Mouse (Mus musculus) heart, embryonic 14.5 days (tissue): ENCODE data around the gene Ube2q2. TPM values are rescaled to one million over a fixed set of nuclear protein-coding genes. Genes with fewer than 3 reads are reported as not detected.
"Not testable (repeated sequence)": the region's sequence is repeated elsewhere in the genome, so short reads cannot be mapped to it uniquely, and the experiment has no call there.

ENCODE experiments used
- ATAC-seq: fragments of 200-750 bp; cut with Nextera tagmentation; 2 replicates; pipeline ENCODE4 v1.8.0; 2017; ENCODE audit warnings: low read depth, moderate TSS enrichment; ENCODE audit not compliant: insufficient number of reproducible peaks, insufficient read depth, low FRiP score
- H3K27ac ChIP-seq, 2 experiments: fragments of 200-500 bp in 1 of 2; fragments of 300-500 bp in 1 of 2; sonication (generic) in 1 of 2; replicated peaks in 1 of 2; 2 replicates each; pipeline ENCODE4 v1.5.1; 2012 to 2014; ENCODE audit warnings: low read depth in 2 of 2, low read length in 2 of 2, control low read depth in 1 of 2, mild to moderate bottlenecking in 1 of 2, mixed read lengths in 1 of 2; ENCODE audit not compliant: control insufficient read depth in 1 of 2, insufficient read depth in 1 of 2
- H3K27me3 ChIP-seq: fragments of 300-500 bp; sonication (generic); 2 replicates; pipeline ENCODE4 v1.6.1; 2014; ENCODE audit warnings: mild to moderate bottlenecking, low read length, control low read depth; ENCODE audit not compliant: control insufficient read depth, insufficient read depth
- H3K36me3 ChIP-seq: fragments of 300-500 bp; sonication (generic); 2 replicates; pipeline ENCODE4 v1.6.1; 2014; ENCODE audit warnings: mild to moderate bottlenecking, control low read depth, low read length, mixed read lengths; ENCODE audit not compliant: control insufficient read depth, insufficient read depth
- H3K4me1 ChIP-seq, 2 experiments: fragments of 200-500 bp in 1 of 2; fragments of 300-500 bp in 1 of 2; sonication (generic) in 1 of 2; 2 replicates each; pipeline ENCODE4 v1.6.1; 2012 to 2014; ENCODE audit warnings: low read length in 2 of 2, control low read depth in 1 of 2, mixed read lengths in 1 of 2; ENCODE audit not compliant: control insufficient read depth in 2 of 2, insufficient read depth in 2 of 2
- H3K4me2 ChIP-seq: fragments of 300-500 bp; sonication (generic); 2 replicates; pipeline ENCODE4 v1.6.1; 2014; ENCODE audit warnings: mild to moderate bottlenecking, low read length
- H3K4me3 ChIP-seq, 2 experiments: fragments of 200-500 bp in 1 of 2; fragments of 300-500 bp in 1 of 2; sonication (generic) in 1 of 2; 2 replicates each; pipeline ENCODE4 v1.5.1; 2012 to 2014; ENCODE audit warnings: low read length in 2 of 2, mild to moderate bottlenecking in 2 of 2, control low read depth in 1 of 2, low read depth in 1 of 2, moderate library complexity in 1 of 2; ENCODE audit not compliant: control insufficient read depth in 1 of 2, insufficient read depth in 1 of 2
- H3K9ac ChIP-seq: fragments of 300-500 bp; sonication (generic); 2 replicates; pipeline ENCODE4 v1.6.1; 2014; ENCODE audit warnings: mild to moderate bottlenecking, low read length
- H3K9me3 ChIP-seq: fragments of 300-500 bp; sonication (generic); 2 replicates; pipeline ENCODE4 v1.6.1; 2016; ENCODE audit warnings: low read length, control low read depth; ENCODE audit not compliant: control insufficient read depth
- WGBS: fragments of 180-500 bp; shearing (Covaris S2); extraction: QIAGEN DNeasy Blood & Tissue Kit; methylation state at CpG from one replicate; pipeline ENCODE4 v1.1.7; 2014; 5-methylcytosine and 5-hydroxymethylcytosine counted together
- polyA plus RNA-seq: library from polyadenylated mRNA; unstranded; fragments of >200 nt; fragmentation: Nextera tagmentation; extraction: Ambion mirVana; gene quantifications from 2 replicates; pipeline ENCODE4 v1.2.1, GENCODE M21; 2014

Ube2q2 gene
- polyA plus RNA-seq, 1 experiment from 2014 or later = 36.3 TPM

- 55% methylated on average over 6 of the region's 6 CpGs for WGBS
- no peaks in the 10 kb centered on the region for H3K4me1 ChIP-seq
- ATAC-seq = no peak
These were observed 82.9 kb downstream of the Ube2q2 start for GRCm38 (mm10) chr9:55231544-55231943.

GRCm38 (mm10) chr9:55232110-55232509 is 83.5 kb downstream of the Ube2q2 start:
- ATAC-seq = no peak
- Histone ChIP-seq H3K9ac (no peak overlapping the region), H3K27me3 (no peaks in the 10 kb centered on the region), H3K9me3 (no peaks in the 10 kb centered on the region), H3K4me2 (no peak overlapping the region), H3K27ac (no peak overlapping the region), H3K4me3 (no peak overlapping the region), H3K4me1 (no peaks in the 10 kb centered on the region), H3K36me3 (no peaks in the 10 kb centered on the region)
- WGBS = 89% methylated on average over 5 of the region's 5 CpGs

More at GRCm38 (mm10) chr9:55231544-55231943, 82.9 kb downstream of the Ube2q2 start:
- H3K36me3 ChIP-seq = no peaks in the 10 kb centered on the region
- H3K4me2 ChIP-seq = no peak overlapping the region
- H3K27me3 ChIP-seq = no peaks in the 10 kb centered on the region
- H3K4me3 ChIP-seq = no peak overlapping the region
- H3K9ac ChIP-seq = no peak overlapping the region
- H3K9me3 ChIP-seq = no peaks in the 10 kb centered on the region
- H3K27ac ChIP-seq = no peak overlapping the region

- ATAC-seq = no peak
- WGBS = 83% methylated on average over 7 of the region's 7 CpGs
- Histone ChIP-seq H3K4me1 (no peaks in the 10 kb centered on the region), H3K9me3 (no peaks in the 10 kb centered on the region), H3K9ac (no peak overlapping the region), H3K4me3 (no peak overlapping the region), H3K36me3 (no peaks in the 10 kb centered on the region), H3K4me2 (no peak overlapping the region), H3K27me3 (no peaks in the 10 kb centered on the region), H3K27ac (no peak overlapping the region)
These were observed 83.9 kb downstream of the Ube2q2 start for GRCm38 (mm10) chr9:55232586-55232985.

- not testable (repeated sequence) for ATAC-seq, H3K4me1 ChIP-seq, H3K4me3 ChIP-seq, H3K9ac ChIP-seq, H3K27ac ChIP-seq, H3K27me3 ChIP-seq, H3K4me2 ChIP-seq, H3K9me3 ChIP-seq, H3K36me3 ChIP-seq
- WGBS = 54% methylated on average over 11 of the region's 11 CpGs
These were observed 84.4 kb downstream of the Ube2q2 start for GRCm38 (mm10) chr9:55233076-55233475.

- no peaks in the 10 kb centered on the region for H3K4me1 ChIP-seq
- no peaks in the 10 kb centered on the region for H3K9me3 ChIP-seq
- no peak overlapping the region for H3K27ac ChIP-seq
- ATAC-seq = no peak
- no peaks in the 10 kb centered on the region for H3K36me3 ChIP-seq
- 73% methylated on average over 13 of the region's 13 CpGs for WGBS
- H3K4me2 ChIP-seq = no peak overlapping the region
- H3K27me3 ChIP-seq = no peaks in the 10 kb centered on the region
- no peak overlapping the region for H3K9ac ChIP-seq
- H3K4me3 ChIP-seq = no peak overlapping the region
These were observed 87.8 kb downstream of the Ube2q2 start for GRCm38 (mm10) chr9:55236235-55237165.

- WGBS = 63% methylated on average over 5 of the region's 5 CpGs
- Histone ChIP-seq H3K4me3 (no peak overlapping the region), H3K9ac (no peak overlapping the region), H3K36me3 (no peaks in the 10 kb centered on the region), H3K27ac (no peak overlapping the region), H3K9me3 (no peaks in the 10 kb centered on the region), H3K27me3 (no peaks in the 10 kb centered on the region), H3K4me2 (no peak overlapping the region), H3K4me1 (0 out of 4 replicates have a peak, but pooled peaks cover 0 to 4% of the 10 kb centered on the region in 2 experiments)
- no peak for ATAC-seq
These were observed 92.2 kb downstream of the Ube2q2 start for GRCm38 (mm10) chr9:55240852-55241251.

GRCm38 (mm10) chr9:55241863-55242685 is 93.4 kb downstream of the Ube2q2 start:
- H3K4me1 ChIP-seq = 0 out of 4 replicates have a peak, but pooled peaks cover 0 to 4% of the 10 kb centered on the region in 2 experiments
- no peaks in the 10 kb centered on the region for H3K9me3 ChIP-seq
- peak overlapping the region; percentile 31 to 36 for H3K4me3 ChIP-seq
- no peak overlapping the region for H3K9ac ChIP-seq
- 25% methylated on average over 24 of the region's 24 CpGs for WGBS
- no peak overlapping the region for H3K27ac ChIP-seq
- H3K27me3 ChIP-seq = no peaks in the 10 kb centered on the region
- no peak for ATAC-seq
- peak overlapping the region; percentile 63 for H3K4me2 ChIP-seq
- H3K36me3 ChIP-seq = no peaks in the 10 kb centered on the region
